10 mouse cellular contexts compared by ENCODE assay signal in the genomic region with DNA sequence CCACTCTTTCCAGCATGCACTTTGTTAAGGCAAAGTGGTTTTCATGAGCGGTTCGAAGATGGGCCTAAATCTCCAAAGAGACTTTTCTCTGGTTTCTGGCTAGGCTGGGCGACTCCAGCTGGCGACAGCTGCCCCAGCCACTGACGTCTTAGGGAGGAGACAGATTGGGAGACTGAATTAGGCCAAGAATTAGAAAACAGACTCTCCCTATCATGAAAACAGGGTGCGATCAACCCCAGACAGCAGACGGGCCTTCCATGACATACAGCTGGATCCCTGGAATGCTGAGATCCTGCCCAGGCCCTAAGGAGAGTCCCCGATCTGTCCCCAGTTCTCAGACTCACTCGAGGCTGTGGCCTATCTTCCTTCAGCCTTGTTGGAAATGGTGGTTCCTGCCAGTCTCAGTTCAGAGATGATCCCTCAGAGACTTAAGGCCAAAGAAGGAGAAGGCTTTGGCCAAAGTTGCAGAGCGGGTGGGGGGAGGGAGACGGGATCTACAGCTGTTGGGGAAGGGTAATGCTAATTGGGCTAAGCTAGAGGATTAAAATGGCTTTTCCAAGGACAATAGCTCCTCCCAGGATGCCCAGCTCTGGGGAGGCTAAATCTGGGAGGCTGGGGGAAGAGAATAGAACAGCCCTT. TPM values are rescaled to one million over a fixed set of nuclear protein-coding genes. Genes with fewer than 3 reads are reported as not detected.
DNase-seq lines count a peak whose midpoint lies in the region; ATAC-seq lines count a peak whose summit lies in the region.
"Had no signal": no experiment of that assay in that cellular context is flagged by ENCODE, and none has a peak within 500 bp of the region (broad histone marks: within the 10 kb centered on the region; RNA-seq: fewer than 3 reads in every experiment).

No protein-coding gene starts in this region.

- no peak for ATAC-seq in embryonic facial prominence, embryonic 12.5 days (ENCODE audit: insufficient number of reproducible peaks, insufficient read depth, low FRiP score, low TSS enrichment)
- no peak for ATAC-seq in intestine, embryonic 14.5 days (replicated peaks; ENCODE audit: low FRiP score, low TSS enrichment, low read depth)
- ATAC-seq in activated CD4-positive, CD25-positive, alpha-beta regulatory T cell, adult 4 months: no peak
- ATAC-seq: forebrain, postnatal 0 days had no signal

- no peaks in the 10 kb centered on the region for H3K4me1 ChIP-seq in embryonic facial prominence, embryonic 12.5 days
- H3K4me1 ChIP-seq in intestine, embryonic 14.5 days (replicated peaks; ENCODE audit: control insufficient read depth, insufficient read depth, low read length): peaks cover 7% of the 10 kb centered on the region; the same call in 1 of the 2 replicates

- no peaks in the 10 kb centered on the region for H3K27me3 ChIP-seq in embryonic facial prominence, embryonic 12.5 days
- H3K27me3 ChIP-seq in intestine, embryonic 14.5 days (replicated peaks; ENCODE audit: control insufficient read depth, insufficient read depth, low read length): no peaks in the 10 kb centered on the region

- no peak overlapping the region for H3K4me3 ChIP-seq in embryonic facial prominence, embryonic 12.5 days
- H3K4me3 ChIP-seq in intestine, embryonic 14.5 days (ENCODE audit: low read depth, low read length): no peak overlapping the region

- H3K27ac ChIP-seq in embryonic facial prominence, embryonic 12.5 days: peak overlapping the region; percentile 41; the same call in 1 of the 2 replicates
- peak overlapping the region; percentile 81 for H3K27ac ChIP-seq in intestine, embryonic 14.5 days (ENCODE audit: low read depth)

- no peak overlapping the region for H3K4me2 ChIP-seq in embryonic facial prominence, embryonic 12.5 days (replicated peaks)
- H3K4me2 ChIP-seq in intestine, embryonic 14.5 days (ENCODE audit: low read length): no peak overlapping the region

- 17% methylated on average over 11 of the region's 11 CpGs for WGBS in embryonic facial prominence, embryonic 12.5 days
- 22% methylated on average over 11 of the region's 11 CpGs for WGBS in intestine, embryonic 14.5 days

- H3K36me3 ChIP-seq in embryonic facial prominence, embryonic 12.5 days: 0 out of 2 replicates have a peak, but pooled peaks cover 1% of the 10 kb centered on the region
- H3K36me3 ChIP-seq in intestine, embryonic 14.5 days (ENCODE audit: control insufficient read depth, insufficient read depth, low read length): no peaks in the 10 kb centered on the region

- DNase-seq in R1 (ENCODE audit: low read depth, low spot score): peak; percentile 81
- DNase-seq in intestine, embryonic 14.5 days (ENCODE audit: low spot score): peak; percentile 71
- DNase-seq in lung, postnatal 25 days (ENCODE audit: low spot score): peak; percentile 55
- DNase-seq in Muller cell, postnatal 12 days (ENCODE audit: inconsistent ontology term): no peak
- DNase-seq in ovary, adult 18-20 months (ENCODE audit: low spot score): no peak
- DNase-seq: adrenal gland, postnatal 14 days; forebrain, postnatal 0 days had no signal

- H3K9me3 ChIP-seq in embryonic facial prominence, embryonic 12.5 days: no peaks in the 10 kb centered on the region
- no peaks in the 10 kb centered on the region for H3K9me3 ChIP-seq in intestine, embryonic 14.5 days (ENCODE audit: control insufficient read depth, low read length)

- H3K9ac ChIP-seq in embryonic facial prominence, embryonic 12.5 days: no peak overlapping the region
- no peak overlapping the region for H3K9ac ChIP-seq in intestine, embryonic 14.5 days (ENCODE audit: low read length)
- H3K9ac ChIP-seq: forebrain, postnatal 0 days had no signal

RNA-seq across cellular contexts. Expression of gene Tac4, which starts 2.6 kb away (rescaled TPM):
- 0.29 TPM in 1 of 2 replicates, not detected in the other for polyA plus RNA-seq in embryonic facial prominence, embryonic 12.5 days (2016; fragmentation: Nextera tagmentation; extraction: Ambion mirVana)
- 0.14 TPM in 1 of 2 replicates, not detected in the other for polyA plus RNA-seq in intestine, embryonic 14.5 days (2014; fragmentation: Nextera tagmentation; extraction: Ambion mirVana)
- polyA plus RNA-seq in activated CD4-positive, CD25-positive, alpha-beta regulatory T cell, adult 4 months (2017; shearing (Covaris generic)): not detected
- polyA plus RNA-seq: forebrain, postnatal 0 days; liver, embryonic 16.5 days had no signal

RNA-seq across cellular contexts. Expression of gene Kat7, which starts 46.1 kb away (rescaled TPM):
- polyA plus RNA-seq in embryonic facial prominence, embryonic 12.5 days (2016; fragmentation: Nextera tagmentation; extraction: Ambion mirVana): 77.8 and 82.1 TPM in 2 replicates
- 68.7 and 76.8 TPM in 2 replicates for polyA plus RNA-seq in intestine, embryonic 14.5 days (2014; fragmentation: Nextera tagmentation; extraction: Ambion mirVana)
- 10 to 100 TPM; 40.8 to 49.2 TPM for polyA plus RNA-seq in activated CD4-positive, CD25-positive, alpha-beta regulatory T cell, adult 4 months (2017; shearing (Covaris generic))

Comparison
In these comparisons a context has a peak if more than half of its experiments do, and no peak if none do; other contexts are left out.
1. DNase-seq: peak in R1 (single experiment), intestine, embryonic 14.5 days (single experiment) and lung, postnatal 25 days (single experiment); none in Muller cell, postnatal 12 days (single experiment) and ovary, adult 18-20 months (single experiment).